Mouse (Mus musculus): ENCODE data around the gene Usp25. TPM values are rescaled to one million over a fixed set of nuclear protein-coding genes. Genes with fewer than 3 reads are reported as not detected.

Gene Usp25
- total and polyA plus RNA-seq, 3 experiments, result 35.0 to 85.6 (median 64.2) TPM

DNA sequence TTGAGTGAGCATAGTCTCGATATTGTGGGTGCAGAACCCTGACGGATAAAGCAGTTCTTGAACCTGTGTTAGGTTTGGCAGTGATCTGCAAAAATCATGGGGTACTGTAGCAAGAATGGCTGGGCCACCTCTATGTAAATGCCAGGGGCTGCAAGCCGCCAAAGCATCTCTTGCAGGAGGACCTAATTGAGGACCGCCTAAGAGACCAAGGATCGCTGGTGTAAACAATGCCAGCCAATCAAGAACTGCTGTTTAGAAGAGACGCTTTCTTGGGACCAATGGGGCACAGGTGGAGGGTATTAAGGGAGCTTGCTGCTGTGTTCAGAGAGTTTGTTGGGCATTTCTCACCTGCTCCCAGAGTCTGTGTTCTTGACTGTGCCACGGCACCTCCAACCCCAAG lies 127.1 kb downstream of the Usp25 start:
- Histone ChIP-seq H3K9me3 (replicated peaks) (no peaks in the 10 kb centered on the region), H3K27me3 (ENCODE audit: insufficient read depth, low read length) (no peaks in the 10 kb centered on the region), H3K4me1 (ENCODE audit: insufficient read depth, low read depth, low read length) (no peaks in the 10 kb centered on the region), H3K36me3 (replicated peaks) (no peaks in the 10 kb centered on the region), H3K4me3 (ENCODE audit: low read depth, low read length) (no peak overlapping the region)
- ATAC-seq (ENCODE audit: extremely low read depth, insufficient number of reproducible peaks, low FRiP score, poor library complexity, severe bottlenecking) (no peak), DNase-seq (ENCODE audit: low spot score) (no peak)
- TF ChIP-seq GATA2 (IDR thresholded peaks at IDR 0.05; ENCODE audit: borderline replicate concordance, low read depth, low read length), result no peak
- no peak for TF ChIP-seq CTCF (IDR thresholded peaks at IDR 0.05; ENCODE audit: low read depth, low read length)
- no peak for TF ChIP-seq GATA1 (IDR thresholded peaks at IDR 0.05; ENCODE audit: borderline replicate concordance, low read length)
- TF ChIP-seq POLR2AphosphoS5 (IDR thresholded peaks at IDR 0.05; ENCODE audit: insufficient replicate concordance, low read depth, low read length), result no peak
- no peak for TF ChIP-seq TAL1 (conservative IDR thresholded peaks at IDR 0.05; ENCODE audit: low read depth, low read length)

GRCm38 (mm10) chr16:77146801-77147200 lies 133.3 kb downstream of the Usp25 start:
- H3K27me3 ChIP-seq (ENCODE audit: insufficient read depth, low read length), result no peaks in the 10 kb centered on the region
- no peak for TF ChIP-seq TAL1 (conservative IDR thresholded peaks at IDR 0.05; ENCODE audit: low read depth, low read length)
- TF ChIP-seq POLR2AphosphoS5 (IDR thresholded peaks at IDR 0.05; ENCODE audit: insufficient replicate concordance, low read depth, low read length), result no peak
- TF ChIP-seq GATA2 (IDR thresholded peaks at IDR 0.05; ENCODE audit: borderline replicate concordance, low read depth, low read length), result no peak
- no peak for TF ChIP-seq GATA1 (IDR thresholded peaks at IDR 0.05; ENCODE audit: borderline replicate concordance, low read length)
- no peak for TF ChIP-seq CTCF (IDR thresholded peaks at IDR 0.05; ENCODE audit: low read depth, low read length)
- ATAC-seq (ENCODE audit: extremely low read depth, insufficient number of reproducible peaks, low FRiP score, poor library complexity, severe bottlenecking), result no peak
- no peaks in the 10 kb centered on the region for H3K9me3 ChIP-seq (replicated peaks)
- H3K36me3 ChIP-seq (replicated peaks), result no peaks in the 10 kb centered on the region
- no peaks in the 10 kb centered on the region for H3K4me1 ChIP-seq (ENCODE audit: insufficient read depth, low read depth, low read length)
- H3K4me3 ChIP-seq (ENCODE audit: low read depth, low read length), result no peak overlapping the region
- no peak for DNase-seq (ENCODE audit: low spot score)

DNA sequence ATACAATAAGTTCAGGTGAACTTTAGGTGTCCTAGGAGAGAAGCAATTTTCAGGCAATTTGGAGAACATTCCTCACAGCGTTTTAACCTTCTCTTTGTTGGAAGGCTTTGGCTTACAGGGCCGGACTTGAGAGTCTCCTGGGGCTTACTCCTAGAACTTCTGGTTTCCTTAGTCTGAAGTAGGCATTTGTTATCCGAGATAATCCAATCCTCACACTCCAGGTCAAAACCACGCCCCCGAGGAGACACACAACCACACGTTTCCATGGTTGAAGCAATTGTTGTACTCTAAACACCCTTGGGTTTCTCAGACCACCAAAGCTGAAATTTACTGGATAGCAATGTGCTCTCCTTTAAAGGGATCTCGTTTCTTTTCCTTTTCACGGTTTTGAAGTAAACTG lies 136.8 kb downstream of the Usp25 start:
- no peak for DNase-seq (ENCODE audit: low spot score)
- Histone ChIP-seq H3K36me3 (replicated peaks) (no peaks in the 10 kb centered on the region), H3K9me3 (replicated peaks) (no peaks in the 10 kb centered on the region), H3K4me3 (ENCODE audit: low read depth, low read length) (no peak overlapping the region), H3K4me1 (ENCODE audit: insufficient read depth, low read depth, low read length) (no peaks in the 10 kb centered on the region), H3K27me3 (ENCODE audit: insufficient read depth, low read length) (no peaks in the 10 kb centered on the region)
- no peak for ATAC-seq (ENCODE audit: extremely low read depth, insufficient number of reproducible peaks, low FRiP score, poor library complexity, severe bottlenecking)
- TF ChIP-seq GATA2 (IDR thresholded peaks at IDR 0.05; ENCODE audit: borderline replicate concordance, low read depth, low read length) (no peak), POLR2AphosphoS5 (IDR thresholded peaks at IDR 0.05; ENCODE audit: insufficient replicate concordance, low read depth, low read length) (no peak), CTCF (IDR thresholded peaks at IDR 0.05; ENCODE audit: low read depth, low read length) (no peak), TAL1 (conservative IDR thresholded peaks at IDR 0.05; ENCODE audit: low read depth, low read length) (no peak), GATA1 (IDR thresholded peaks at IDR 0.05; ENCODE audit: borderline replicate concordance, low read length) (no peak)

DNA sequence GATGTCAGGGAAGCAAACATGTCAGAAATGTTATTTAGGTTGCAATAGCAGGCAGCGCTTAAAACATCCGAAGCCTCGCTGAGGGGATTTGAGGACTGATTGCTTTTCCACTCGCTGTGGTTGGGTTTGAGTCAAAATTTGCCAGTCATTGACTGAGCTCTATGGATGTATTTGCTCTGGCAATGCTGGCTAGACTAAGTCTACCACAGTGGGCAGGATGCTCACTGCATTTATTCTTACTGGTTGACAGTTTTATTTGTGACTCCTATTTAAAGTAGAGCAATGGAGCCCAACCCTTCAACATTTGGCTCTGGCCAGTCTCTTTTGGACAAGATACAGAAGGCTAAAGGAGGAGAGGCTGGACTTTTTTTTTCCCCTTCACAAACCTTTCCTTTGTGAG lies 137.4 kb downstream of the Usp25 start:
- DNase-seq (ENCODE audit: low spot score) (no peak), ATAC-seq (ENCODE audit: extremely low read depth, insufficient number of reproducible peaks, low FRiP score, poor library complexity, severe bottlenecking) (no peak)
- Histone ChIP-seq H3K4me3 (ENCODE audit: low read depth, low read length) (no peak overlapping the region), H3K27me3 (ENCODE audit: insufficient read depth, low read length) (no peaks in the 10 kb centered on the region), H3K4me1 (ENCODE audit: insufficient read depth, low read depth, low read length) (no peaks in the 10 kb centered on the region), H3K36me3 (replicated peaks) (no peaks in the 10 kb centered on the region), H3K9me3 (replicated peaks) (no peaks in the 10 kb centered on the region)
- TF ChIP-seq CTCF (IDR thresholded peaks at IDR 0.05; ENCODE audit: low read depth, low read length), result no peak
- TF ChIP-seq GATA1 (IDR thresholded peaks at IDR 0.05; ENCODE audit: borderline replicate concordance, low read length), result no peak
- no peak for TF ChIP-seq GATA2 (IDR thresholded peaks at IDR 0.05; ENCODE audit: borderline replicate concordance, low read depth, low read length)
- no peak for TF ChIP-seq POLR2AphosphoS5 (IDR thresholded peaks at IDR 0.05; ENCODE audit: insufficient replicate concordance, low read depth, low read length)
- no peak for TF ChIP-seq TAL1 (conservative IDR thresholded peaks at IDR 0.05; ENCODE audit: low read depth, low read length)

- Histone ChIP-seq H3K27me3 (ENCODE audit: insufficient read depth, low read length) (no peaks in the 10 kb centered on the region), H3K4me1 (ENCODE audit: insufficient read depth, low read depth, low read length) (no peaks in the 10 kb centered on the region), H3K4me3 (ENCODE audit: low read depth, low read length) (no peak overlapping the region), H3K36me3 (replicated peaks) (no peaks in the 10 kb centered on the region), H3K9me3 (replicated peaks) (no peaks in the 10 kb centered on the region)
- DNase-seq (ENCODE audit: low spot score) (no peak), ATAC-seq (ENCODE audit: extremely low read depth, insufficient number of reproducible peaks, low FRiP score, poor library complexity, severe bottlenecking) (no peak)
- TF ChIP-seq POLR2AphosphoS5 (IDR thresholded peaks at IDR 0.05; ENCODE audit: insufficient replicate concordance, low read depth, low read length) (no peak), TAL1 (conservative IDR thresholded peaks at IDR 0.05; ENCODE audit: low read depth, low read length) (no peak), GATA2 (IDR thresholded peaks at IDR 0.05; ENCODE audit: borderline replicate concordance, low read depth, low read length) (no peak), CTCF (IDR thresholded peaks at IDR 0.05; ENCODE audit: low read depth, low read length) (no peak), GATA1 (IDR thresholded peaks at IDR 0.05; ENCODE audit: borderline replicate concordance, low read length) (no peak)
These were observed 138.8 kb downstream of the Usp25 start for GRCm38 (mm10) chr16:77152288-77152687.

GRCm38 (mm10) chr16:77153216-77153715 lies 139.8 kb downstream of the Usp25 start:
- TF ChIP-seq POLR2AphosphoS5 (IDR thresholded peaks at IDR 0.05; ENCODE audit: insufficient replicate concordance, low read depth, low read length), result no peak
- TF ChIP-seq CTCF (IDR thresholded peaks at IDR 0.05; ENCODE audit: low read depth, low read length), result no peak
- TF ChIP-seq TAL1 (conservative IDR thresholded peaks at IDR 0.05; ENCODE audit: low read depth, low read length), result no peak
- no peak for TF ChIP-seq GATA2 (IDR thresholded peaks at IDR 0.05; ENCODE audit: borderline replicate concordance, low read depth, low read length)
- no peak for TF ChIP-seq GATA1 (IDR thresholded peaks at IDR 0.05; ENCODE audit: borderline replicate concordance, low read length)
- ATAC-seq (ENCODE audit: extremely low read depth, insufficient number of reproducible peaks, low FRiP score, poor library complexity, severe bottlenecking) (no peak), DNase-seq (ENCODE audit: low spot score) (no peak)
- H3K4me3 ChIP-seq (ENCODE audit: low read depth, low read length), result no peak overlapping the region
- no peaks in the 10 kb centered on the region for H3K27me3 ChIP-seq (ENCODE audit: insufficient read depth, low read length)
- H3K9me3 ChIP-seq (replicated peaks), result no peaks in the 10 kb centered on the region
- H3K36me3 ChIP-seq (replicated peaks), result no peaks in the 10 kb centered on the region
- no peaks in the 10 kb centered on the region for H3K4me1 ChIP-seq (ENCODE audit: insufficient read depth, low read depth, low read length)
